Mouse (Mus musculus): ENCODE measurements around the gene Spsb2.
"Not testable (repeated sequence)": the region's sequence is repeated elsewhere in the genome, so short reads cannot be mapped to it uniquely, and the experiment has no call there.

Spsb2 gene

DNA sequence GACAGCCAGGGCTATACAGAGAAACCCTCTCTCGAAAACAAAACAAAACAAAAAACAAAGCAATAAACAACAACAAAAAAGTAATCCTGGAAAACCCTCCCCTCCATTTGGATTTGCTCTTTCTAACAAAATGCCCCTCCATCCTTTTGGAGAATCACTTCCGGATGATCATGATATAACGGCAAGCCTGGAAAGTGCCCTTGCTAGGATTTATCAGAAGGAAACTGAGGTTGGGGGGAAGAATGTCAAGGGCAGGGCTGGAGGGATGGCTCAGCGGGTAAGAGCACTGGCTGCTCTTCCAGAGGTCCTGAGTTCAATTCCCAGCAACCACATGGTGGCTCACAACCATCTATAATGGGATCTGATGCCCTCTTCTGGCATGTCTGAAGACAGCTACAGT, 4.8 kb upstream of the Spsb2 start:
- not testable (repeated sequence) for DNase-seq

DNA sequence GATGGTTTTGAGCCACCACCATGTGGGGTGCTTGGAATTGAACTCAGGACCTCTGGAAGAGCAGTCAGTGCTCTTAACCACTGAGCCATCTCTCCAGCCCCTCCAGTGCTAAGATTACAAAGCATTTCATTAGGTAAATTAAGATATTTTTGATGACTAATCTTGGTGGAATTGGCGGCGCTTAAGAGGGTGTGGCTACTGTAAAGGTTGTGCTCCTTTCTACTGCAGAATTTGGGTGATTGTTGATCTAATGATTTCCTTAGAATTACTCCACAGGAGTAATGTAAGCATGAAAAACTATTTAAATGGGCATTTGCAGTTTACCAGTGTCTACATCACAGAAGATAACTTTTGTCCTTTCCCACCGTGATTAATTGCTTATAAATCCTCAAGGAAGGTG, 4.1 kb upstream of the Spsb2 start:
- DNase-seq: no peak

DNA sequence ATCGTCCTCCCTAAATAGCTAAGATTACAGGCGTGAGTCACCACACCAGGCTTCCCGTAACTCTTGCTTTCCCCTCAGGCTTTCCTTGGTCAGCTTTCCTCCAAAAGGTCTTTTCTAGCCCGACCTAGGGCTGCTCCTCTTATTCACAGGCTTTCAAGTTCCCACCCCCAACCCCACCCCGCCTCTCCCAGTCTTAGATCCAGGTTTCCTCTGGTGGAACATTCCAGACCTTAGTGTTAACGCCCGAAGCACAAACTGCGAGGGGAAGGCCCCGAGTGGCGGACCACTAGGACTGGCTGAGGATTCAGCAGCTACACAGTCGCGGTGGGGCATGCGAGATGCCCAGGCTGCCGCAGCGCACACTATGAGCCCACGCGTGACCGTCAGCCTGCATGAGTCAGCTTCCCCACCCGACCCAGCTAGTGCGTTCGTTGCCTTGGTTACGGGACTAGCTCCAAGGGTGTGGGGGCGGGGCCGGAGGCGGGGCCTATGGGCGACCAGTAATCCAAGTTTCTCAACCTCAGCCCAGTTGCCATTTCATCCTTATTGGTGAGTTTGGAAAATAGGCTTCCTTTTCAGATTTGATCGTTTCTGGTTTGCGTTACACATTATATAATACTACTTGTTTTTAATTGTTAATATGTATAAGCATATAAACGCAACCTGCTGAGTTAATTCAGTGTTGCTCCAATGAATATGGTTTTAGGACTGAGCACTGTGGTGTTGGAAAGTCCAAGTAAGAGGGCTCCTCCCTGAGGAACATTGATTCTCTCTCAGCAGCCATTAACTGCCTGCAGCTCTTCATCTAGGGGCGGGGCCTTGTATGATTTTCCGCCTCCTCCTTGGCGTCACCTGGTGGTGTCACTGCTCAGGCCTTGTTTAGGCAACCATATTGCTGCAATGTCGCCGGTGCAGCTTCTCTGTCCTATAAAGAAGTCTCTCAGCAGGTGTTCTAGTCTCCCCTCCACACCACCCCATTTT, 2.8 kb upstream of the Spsb2 start:
- DNase-seq: peak; percentile 97

DNA sequence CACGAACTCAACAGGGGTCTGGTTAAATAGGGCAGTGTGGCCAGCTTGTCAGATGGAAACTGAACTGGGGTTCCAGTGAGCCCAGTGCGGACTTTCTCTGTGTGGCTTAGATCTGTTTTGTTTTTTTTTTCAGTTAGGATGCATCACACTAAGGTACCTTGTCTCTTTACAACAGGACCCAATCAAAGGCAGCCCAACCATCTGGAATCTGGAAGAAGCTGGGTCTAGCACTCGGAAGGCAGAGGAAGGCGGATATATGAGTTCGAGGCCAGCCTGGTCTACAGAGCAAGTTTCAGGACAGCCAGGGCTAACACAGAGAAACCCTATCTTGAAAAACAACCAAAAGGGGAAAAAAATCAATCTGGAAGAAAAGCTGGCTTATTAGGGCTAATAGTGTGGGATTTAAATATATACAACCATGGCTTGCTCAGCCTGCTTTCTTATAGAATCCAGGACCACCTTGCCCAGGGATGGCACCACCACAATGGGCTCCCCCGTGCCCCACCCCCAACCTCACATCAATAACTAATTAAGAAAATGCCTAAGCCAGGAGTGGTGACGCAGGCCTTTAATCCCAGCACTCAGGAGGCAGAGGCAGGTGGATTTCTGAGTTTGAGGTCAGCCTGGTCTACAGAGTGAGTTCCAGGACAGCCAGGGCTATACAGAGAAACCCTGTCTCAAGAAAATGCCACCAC, 1.9 kb upstream of the Spsb2 start:
- DNase-seq: no peak

DNA sequence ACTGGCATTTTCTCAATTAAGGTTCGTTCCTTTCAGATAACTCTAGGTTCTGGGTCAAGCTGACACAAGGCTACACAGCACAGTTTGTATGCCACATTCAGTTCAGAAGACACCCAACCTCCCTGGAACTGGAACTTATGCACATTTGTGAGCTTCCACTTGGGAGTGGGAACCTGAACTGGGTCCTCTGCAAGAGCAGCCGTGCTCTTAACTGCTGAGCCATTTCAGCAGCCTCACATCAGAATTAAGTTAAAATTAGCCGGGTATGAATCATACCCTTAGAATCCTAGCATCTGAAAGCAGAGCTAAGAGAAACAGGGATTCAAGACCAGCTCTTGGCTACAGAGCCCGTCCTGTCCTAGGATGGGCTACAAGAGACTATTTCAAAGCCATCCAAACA, 1.1 kb upstream of the Spsb2 start:
- DNase-seq: peak; percentile 55

DNA sequence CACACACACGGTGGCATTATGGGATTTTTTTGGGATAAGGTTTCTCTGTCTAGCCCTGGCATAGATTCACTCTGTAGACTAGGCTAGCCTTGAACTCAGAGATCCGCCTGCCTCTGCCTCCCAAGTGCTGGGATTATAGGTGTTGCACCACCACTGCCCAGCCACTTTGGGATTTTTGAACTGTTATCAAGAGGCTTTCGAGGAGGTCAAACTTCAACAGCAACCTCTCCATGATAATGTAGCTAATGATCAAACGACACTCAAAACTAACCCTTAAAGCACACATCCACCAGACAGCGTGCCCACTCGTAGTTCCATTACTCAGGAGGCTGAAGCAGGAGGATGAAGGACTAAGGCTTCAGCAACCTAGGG, 489 bp upstream of the Spsb2 start:
- DNase-seq: no peak

DNA sequence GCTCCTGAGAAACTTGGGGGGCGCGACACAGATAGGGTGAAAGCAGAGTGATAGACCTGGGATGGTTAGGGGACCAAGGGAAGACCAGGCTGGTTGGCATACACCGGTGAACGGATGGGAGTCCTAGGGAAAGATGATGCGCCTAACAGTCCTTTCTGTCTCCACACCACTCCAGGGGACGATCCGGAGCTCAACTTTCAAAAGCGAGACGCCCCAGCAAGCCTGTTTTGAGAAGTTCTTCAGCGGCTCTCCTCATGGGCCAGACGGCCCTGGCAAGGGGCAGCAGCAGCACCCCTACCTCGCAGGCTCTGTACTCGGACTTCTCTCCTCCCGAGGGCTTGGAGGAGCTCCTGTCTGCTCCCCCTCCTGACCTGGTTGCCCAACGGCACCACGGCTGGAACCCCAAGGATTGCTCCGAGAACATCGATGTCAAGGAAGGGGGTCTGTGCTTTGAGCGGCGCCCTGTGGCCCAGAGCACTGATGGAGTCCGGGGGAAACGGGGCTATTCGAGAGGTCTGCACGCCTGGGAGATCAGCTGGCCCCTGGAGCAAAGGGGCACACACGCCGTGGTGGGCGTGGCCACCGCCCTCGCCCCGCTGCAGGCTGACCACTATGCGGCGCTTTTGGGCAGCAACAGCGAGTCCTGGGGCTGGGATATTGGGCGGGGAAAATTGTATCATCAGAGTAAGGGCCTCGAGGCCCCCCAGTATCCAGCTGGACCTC, 752 bp downstream of the Spsb2 start:
- DNase-seq: peak; percentile 61

DNA sequence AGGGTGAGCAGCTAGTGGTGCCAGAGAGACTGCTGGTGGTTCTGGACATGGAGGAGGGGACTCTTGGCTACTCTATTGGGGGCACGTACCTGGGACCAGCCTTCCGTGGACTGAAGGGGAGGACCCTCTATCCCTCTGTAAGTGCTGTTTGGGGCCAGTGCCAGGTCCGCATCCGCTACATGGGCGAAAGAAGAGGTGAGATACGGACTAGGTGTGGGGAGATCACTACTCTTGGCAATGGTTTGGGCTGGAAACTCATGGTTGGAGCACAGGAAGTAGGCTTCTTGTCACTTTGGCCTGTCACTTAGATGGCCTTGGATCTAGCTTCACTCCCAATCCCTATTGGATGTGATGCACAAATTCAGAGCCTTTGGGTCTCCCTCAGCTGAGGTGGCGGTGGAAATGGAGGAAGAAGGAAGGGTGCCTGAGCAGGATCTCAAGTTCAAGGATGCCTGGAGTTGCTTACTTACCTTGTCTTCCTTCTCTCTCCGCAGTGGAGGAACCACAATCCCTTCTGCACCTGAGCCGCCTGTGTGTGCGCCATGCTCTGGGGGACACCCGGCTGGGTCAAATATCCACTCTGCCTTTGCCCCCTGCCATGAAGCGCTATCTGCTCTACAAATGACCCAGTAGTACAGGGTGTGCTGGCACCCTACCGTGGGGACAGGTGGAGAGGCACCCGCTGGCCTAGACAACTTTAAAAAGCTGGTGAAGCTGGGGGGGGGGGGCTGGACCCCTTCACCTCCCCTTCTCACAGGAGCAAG, 1.5 kb downstream of the Spsb2 start:
- no peak for DNase-seq

DNA sequence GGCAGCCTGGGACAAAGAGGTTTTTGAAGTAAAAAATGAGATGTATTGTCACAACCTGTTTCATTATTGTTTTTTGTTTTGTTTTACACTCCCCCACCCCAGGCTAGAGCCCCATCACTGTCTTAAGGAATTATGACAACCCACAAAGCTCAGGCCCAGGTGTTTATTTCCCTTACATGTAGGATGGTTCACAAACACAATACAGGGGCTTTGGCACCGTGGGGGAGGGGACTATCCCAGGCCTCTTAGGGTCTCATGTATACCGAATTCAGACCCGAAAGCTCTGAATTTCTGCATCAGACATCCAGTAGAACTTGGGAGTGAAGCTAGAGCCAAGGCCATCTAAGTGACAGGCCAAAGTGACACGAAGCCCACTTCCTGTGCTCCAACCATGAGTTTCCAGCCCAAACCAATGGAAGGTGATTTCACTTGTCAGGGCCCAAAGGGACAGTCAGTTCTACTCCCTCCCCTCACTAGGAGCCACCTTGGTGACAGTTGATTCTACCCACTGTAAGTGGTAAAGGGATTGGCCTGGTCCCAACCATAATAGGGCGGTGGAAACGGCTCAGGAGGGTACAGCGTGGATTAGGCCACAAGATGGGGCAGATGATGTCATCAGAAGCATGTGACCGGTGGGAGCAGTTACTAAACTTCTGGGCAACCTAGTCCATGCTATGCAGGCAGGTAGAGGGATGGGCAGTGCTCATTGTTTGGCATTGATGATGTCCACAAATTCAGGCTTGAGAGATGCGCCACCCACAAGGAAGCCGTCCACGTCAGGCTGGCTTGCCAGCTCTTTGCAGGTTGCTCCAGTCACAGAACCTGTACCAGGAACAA, 2.3 kb downstream of the Spsb2 start:
- DNase-seq: not testable (repeated sequence)

DNA sequence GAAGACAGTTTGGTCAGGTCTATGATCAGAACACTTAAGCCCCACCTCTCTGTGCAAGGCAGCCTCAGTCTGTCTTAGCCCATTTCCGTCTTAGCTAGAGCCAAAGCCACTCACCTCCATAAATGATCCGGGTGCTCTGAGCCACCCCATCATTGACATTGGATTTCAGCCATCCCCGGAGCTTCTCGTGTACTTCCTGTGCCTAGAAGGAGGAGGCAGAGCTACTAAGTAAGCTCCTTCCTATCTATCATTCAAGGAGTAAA, 2.9 kb downstream of the Spsb2 start:
- DNase-seq: no peak

DNA sequence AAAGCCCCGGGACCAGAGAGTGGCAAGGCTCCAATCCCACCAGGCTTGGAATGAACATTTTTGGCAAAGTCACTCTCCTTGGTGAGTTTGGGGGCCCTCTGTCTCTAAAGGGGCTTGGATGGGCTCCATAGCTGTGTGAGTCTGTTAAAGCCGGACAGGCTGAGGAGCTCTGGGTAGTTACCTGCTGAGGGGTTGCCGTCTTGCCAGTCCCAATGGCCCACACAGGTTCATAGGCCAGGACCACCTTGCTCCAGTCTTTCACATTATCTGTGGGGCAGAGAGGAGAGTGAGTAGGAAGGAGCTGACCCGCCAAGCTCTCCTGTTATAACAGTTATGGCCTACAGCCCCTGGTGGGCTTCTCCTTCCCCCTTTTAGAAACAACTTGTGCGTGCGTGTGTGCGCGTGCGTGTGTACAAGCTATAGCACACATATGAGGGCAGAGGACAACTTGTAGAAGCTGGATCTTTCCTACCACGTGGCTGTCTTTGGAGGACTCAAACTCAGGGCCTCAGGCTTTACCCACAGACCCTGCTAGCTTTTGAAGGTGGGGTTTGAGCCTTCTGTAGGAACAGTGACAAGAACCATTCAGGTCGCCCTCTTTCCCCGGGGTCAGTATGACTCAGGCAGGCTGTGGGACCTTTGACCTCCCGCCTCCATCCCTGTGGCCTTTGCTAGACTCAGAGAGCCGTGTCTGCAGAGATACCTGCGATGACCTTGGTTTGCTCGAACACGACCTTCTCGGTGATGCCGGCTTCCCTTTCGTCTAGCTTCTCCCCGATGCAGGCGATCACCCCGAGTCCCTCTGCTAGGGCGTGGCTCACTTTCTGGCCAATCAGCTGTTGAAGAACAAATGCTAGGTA, 3.5 kb downstream of the Spsb2 start:
- DNase-seq: no peak

DNA sequence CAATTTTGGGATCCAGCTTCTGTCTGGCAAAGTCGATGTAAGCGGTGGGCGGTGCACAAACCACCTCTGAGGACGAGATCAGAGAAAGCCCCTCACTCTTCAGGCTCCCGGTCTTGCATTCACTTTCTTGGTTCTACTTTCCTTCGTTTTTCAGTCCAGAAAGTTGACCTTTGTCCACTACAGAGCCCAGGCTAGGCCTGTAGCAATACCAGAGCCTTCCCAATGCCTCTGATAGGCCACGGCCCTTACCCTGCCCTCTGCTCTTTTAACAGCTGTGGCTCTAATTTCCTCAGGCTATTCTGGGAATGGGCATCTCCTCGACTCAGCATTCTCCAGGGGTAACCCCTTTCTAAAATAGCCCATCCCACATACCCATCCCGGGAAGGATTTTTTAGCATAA, 4.4 kb downstream of the Spsb2 start:
- DNase-seq: no peak

DNA sequence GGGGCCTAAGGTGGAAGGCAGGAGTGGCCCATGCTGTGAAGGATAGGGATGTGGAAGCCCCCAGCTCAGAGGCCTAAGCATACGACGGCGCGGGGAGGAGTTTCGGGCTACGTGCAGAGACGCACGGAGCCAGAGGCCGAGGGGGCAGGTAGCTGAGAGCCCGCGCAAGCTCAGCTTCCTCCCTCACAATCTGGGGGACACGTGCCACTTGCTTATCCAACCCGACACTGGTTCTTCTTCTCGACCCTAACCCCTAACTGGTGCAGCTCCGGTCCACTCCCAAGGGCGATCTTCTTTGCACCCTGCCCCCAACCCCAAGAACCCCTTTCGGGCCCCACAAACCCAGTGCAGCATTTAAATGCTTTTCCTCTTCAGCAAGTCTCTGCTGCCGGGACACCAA, 5.0 kb downstream of the Spsb2 start:
- peak; percentile 82 for DNase-seq

DNA sequence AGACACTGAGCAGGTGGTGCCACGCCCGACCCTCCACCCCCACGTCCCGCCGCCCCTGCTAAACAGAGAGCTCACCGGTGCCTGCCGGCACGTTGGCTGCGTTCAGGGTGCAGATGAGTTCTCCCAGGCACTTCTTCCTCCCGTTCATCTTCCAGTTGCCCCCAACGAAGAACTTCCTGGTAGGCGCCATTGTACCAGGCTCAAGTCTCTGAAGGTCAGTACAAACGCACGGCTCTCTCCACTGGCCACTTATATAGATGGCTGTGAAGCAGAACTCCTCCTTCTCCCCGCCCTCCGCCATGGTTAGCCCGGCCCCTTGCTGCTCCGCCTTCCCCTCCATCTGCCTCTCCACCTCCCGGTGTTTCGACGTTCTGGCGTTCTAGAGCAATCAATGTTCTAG, 5.5 kb downstream of the Spsb2 start, which contains the start of gene Tpi1:
Tpi1 (minus strand) TSS at position 364 of the 400 bp plus-strand sequence.
- DNase-seq: peak; percentile 92

DNA sequence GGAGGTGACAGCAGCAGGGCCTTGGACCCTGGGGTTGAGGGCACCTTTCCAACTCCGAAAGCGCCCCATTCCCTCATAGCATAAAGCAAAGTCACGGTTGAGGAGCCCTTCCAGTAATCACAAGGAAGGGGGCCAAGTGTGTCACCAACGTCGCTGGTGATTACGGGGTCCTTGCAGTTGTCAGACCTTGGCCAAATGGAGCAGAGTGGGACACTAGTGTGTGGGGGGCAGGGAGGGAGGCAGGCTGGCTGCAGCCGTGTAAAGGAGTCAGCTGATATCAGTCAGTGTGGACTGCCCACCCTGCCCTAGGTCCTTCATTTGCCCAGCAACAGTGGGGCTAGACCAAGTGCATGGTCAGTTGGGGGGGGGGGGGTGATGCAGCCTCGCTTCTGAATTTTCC, 6.0 kb downstream of the Spsb2 start:
- DNase-seq: no peak

DNA sequence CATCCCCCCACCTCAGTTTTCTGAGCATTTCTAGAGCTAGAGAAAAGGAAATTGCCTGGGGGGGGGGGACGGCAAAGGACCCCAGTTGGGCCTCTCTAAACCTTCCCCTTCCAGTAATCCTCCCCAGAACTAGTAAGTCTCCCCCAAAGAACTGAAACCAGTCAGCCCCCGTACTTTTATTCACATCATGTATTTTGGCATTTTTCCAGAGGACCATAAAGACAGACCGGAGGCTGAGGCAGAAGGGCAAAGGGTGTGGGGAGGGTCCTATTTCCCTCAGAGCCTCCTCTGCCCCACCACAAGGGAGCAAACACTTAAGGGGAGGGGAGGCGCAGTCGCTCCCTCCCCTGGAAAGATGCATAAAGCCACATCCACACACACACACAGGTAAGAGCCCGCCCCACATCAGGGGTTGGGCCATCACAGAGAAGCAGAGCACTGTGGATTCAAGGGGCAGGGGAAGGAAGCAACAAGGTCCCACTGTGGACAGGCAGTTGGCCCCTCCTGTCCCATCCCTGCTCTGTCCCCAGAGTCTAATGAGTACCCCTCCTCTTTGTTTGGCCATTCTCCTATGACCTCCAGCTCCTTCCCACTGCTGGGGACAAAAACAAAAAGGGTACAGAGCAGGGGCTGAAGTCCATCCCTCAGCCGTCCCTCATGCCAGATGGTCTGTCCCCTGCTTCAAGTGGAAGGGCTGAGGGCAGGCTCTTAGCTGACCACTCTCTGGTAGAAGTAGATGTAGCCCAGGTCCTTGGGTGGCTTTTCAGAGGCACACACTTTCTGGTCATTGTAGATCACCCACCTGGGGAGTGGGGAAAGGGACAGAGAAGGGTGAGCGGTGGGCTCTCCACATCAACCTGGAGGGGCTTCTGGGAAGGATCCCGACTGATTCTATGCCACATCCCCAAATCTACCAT, 6.7 kb downstream of the Spsb2 start:
- no peak for DNase-seq

DNA sequence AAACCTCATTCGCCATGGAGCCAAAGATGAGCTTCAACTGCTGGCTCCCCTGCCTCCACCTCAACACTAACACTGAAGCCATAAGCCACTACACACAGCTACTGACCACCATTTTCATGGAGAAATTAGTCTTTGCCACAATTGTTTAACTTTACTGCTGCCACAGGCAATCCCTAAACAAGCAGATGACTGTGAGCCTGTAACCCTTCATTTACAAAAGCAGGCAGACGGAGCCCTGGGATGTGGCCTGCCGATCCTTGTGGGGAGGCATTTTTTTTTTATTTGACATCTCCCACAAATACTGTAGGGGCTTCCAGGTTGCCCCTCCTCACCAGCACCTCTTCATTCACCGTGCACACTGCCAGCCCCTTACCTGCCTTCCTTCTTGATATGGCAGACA, 8.2 kb downstream of the Spsb2 start:
- no peak for DNase-seq

DNA sequence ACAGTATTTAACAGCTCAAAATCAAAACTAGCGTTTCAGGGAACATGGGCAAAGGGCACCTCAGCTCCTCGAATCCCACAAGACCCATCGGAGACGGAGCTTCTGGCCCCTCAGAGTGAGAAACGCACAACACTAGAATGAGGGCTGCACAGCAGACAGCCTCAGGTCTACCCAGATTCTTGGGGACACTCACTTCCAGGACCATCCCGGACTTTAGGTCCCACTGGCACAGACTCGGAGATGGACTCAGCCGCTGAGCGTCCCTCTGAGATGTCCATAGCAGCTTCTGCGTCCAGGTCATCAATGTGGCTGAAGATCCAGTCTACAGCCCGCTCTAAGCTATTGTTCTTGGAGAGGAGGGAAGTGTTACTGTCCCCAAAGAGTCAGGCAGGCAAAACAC, 8.7 kb downstream of the Spsb2 start:
- DNase-seq: no peak

DNA sequence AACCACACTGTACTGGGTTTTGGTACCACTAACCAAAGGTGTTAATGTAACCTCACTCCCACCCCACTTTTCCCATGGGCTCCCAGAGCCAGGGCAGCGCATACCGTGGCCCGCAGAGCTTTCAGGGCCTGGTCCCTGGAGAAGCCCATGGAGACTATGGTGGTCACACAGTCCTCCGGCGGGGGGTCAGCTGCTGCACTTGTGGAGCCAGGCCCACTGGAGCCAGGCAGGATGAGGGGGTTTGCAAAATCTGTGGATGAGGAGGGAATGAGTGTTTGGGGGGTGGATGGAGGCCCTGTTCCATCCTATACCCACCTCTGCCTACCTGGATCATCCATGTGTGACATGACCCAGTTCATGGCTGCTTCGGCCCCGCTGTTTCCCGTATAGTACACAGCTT, 9.1 kb downstream of the Spsb2 start:
- DNase-seq: no peak

DNA sequence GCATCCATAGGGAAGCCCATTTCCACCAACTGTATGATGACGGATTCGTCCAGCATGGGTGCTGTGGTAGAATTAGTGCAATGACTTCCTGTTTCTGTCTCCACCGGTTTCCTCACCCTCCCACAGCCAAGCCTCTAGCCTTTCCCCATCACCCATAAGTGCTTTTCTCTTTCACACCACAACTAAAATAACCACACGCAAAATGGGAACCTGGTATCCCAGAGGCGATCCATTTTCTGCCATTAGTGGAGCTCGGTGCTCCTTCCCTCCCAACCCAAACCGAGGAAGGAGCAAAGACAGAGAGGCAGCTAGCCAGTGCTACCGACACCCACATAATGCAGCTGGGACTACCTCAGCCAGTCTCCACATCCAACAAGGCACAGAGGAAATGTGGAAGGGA, 9.5 kb downstream of the Spsb2 start:
- DNase-seq: no peak

All from right cerebral cortex, adult 18-20 months (tissue).